Mouse (Mus musculus) bone marrow macrophage, adult 2 months (primary cell): Measurements from ENCODE around the gene Nfil3.

Experiments
- CTCF ChIP-seq: IDR thresholded peaks from 2 replicates; pipeline ENCODE4 v1.5.1; 2012; ENCODE audit warnings: low read depth, mild to moderate bottlenecking, low read length, moderate library complexity
- POLR2A ChIP-seq: IDR thresholded peaks from 2 replicates; pipeline ENCODE4 v1.6.1; 2012; ENCODE audit warnings: mild to moderate bottlenecking, low read depth, low read length, borderline replicate concordance

GRCm38 (mm10) chr13:52994197-52994881 is 13.5 kb upstream of the Nfil3 start:
- TF ChIP-seq POLR2A: no peak
- no peak for TF ChIP-seq CTCF
